Mouse (Mus musculus) gastrocnemius, adult 8-10 months (tissue): ENCODE measurements around the gene Scarb2. TPM values are rescaled to one million over a fixed set of nuclear protein-coding genes. Genes with fewer than 3 reads are reported as not detected.

Experiments used
- microRNA-seq: library from miRNA; unstranded; fragments of <30 nt; microRNA quantifications from one replicate; pipeline ENCODE4 v1.2.0, GENCODE M21; 2022
- total RNA-seq, 4 experiments: library from RNA; stranded (reverse); gene quantifications; 2 replicates each; pipeline ENCODE4 v1.2.4; 2022

The Scarb2 gene
- total RNA-seq, 4 experiments from 2014 or later: 72.4 to 89.7 (median 80.3) TPM

Small RNA genes within 50 kb of the gene (microRNA-seq; reads per million reads assigned to microRNA genes)
- not detected for gene Mir6415

Other genes starting within 250 kb of the Scarb2 start
- gene Naaa, start 228.7 kb downstream of the Scarb2 start, total RNA-seq: 1 to 10 TPM; 4.7 to 6.2 (median 5.6) TPM
- gene Sdad1, start 196.4 kb downstream of the Scarb2 start, total RNA-seq: 10 to 100 TPM; 15.4 to 21.1 (median 18.4) TPM
- under 1 TPM in 2 of 4 experiments, not detected in 2; 0.15 to 0.47 TPM for gene Cxcl9, start 178.8 kb downstream of the Scarb2 start, total RNA-seq
- 100 to 1,000 TPM; 404 to 480 (median 430) TPM for gene Art3, start 175.0 kb downstream of the Scarb2 start, total RNA-seq
- gene Cxcl10, start 157.9 kb downstream of the Scarb2 start, total RNA-seq: under 1 TPM in 1 of 4 experiments, not detected in 3; 0.46 TPM
- gene Nup54, start 71.6 kb downstream of the Scarb2 start, total RNA-seq: 10 to 100 TPM in 3 of 4 experiments, 1 to 10 TPM in 1; 9.5 to 13.5 (median 10.8) TPM
- not detected for gene Fam47e, start 48.2 kb upstream of the Scarb2 start, total RNA-seq
- gene Stbd1, start 96.2 kb upstream of the Scarb2 start, total RNA-seq: 10 to 100 TPM; 35.7 to 80.7 (median 50.1) TPM
- 1 to 10 TPM in 2 of 4 experiments, under 1 TPM in 2; 0.43 to 1.4 (median 0.86) TPM for gene Ccdc158, start 168.4 kb upstream of the Scarb2 start, total RNA-seq
- 1 to 10 TPM in 1 of 4 experiments, under 1 TPM in 3; 0.29 to 1.0 (median 0.81) TPM for gene Shroom3, start 176.6 kb upstream of the Scarb2 start, total RNA-seq